Mouse (Mus musculus) left cerebral cortex, postnatal 25 days (tissue): ENCODE measurements around the gene Edem2. TPM values are rescaled to one million over a fixed set of nuclear protein-coding genes. Genes with fewer than 3 reads are reported as not detected.
"Not testable (repeated sequence)": the region's sequence is repeated elsewhere in the genome, so short reads cannot be mapped to it uniquely, and the experiment has no call there.

Experiments used
- DNase-seq, 2 experiments: peaks; one replicate each; pipeline ENCODE4 v3.0.0; 2022; ENCODE audit warnings: low spot score in 2 of 2, mixed read lengths in 1 of 2
- intact Hi-C: fragments of 180-260 bp; cut with DNase I; formaldehyde crosslinking; loops from one replicate; pipeline ENCODE4 v1.15.1; 2025
- total RNA-seq, 2 experiments: library from RNA; stranded (reverse); gene quantifications; 2 replicates each; pipeline ENCODE4 v1.2.3; 2021

The Edem2 gene
- total RNA-seq, 2 experiments from 2014 or later = 16.9 to 19.2 TPM

GRCm38 (mm10) chr2:155742211-155742610, 12.9 kb upstream of the Edem2 start:
- intact Hi-C loops = no loop called here
- no peak for DNase-seq

- intact Hi-C loops = no loop called here
- no peak for DNase-seq
Measured at GRCm38 (mm10) chr2:155737803-155738202, 8.5 kb upstream of the Edem2 start.

- intact Hi-C loops = no loop called here
- no peak for DNase-seq
Measured at GRCm38 (mm10) chr2:155736936-155737335, 7.7 kb upstream of the Edem2 start.

GRCm38 (mm10) chr2:155735766-155736165, 6.5 kb upstream of the Edem2 start, which contains the start of gene Gm17581:
Gene Gm17581 (minus strand): TSS chr2:155735866.
- intact Hi-C loops, DNase-seq: not testable (repeated sequence)

- no peak for DNase-seq
- intact Hi-C loops = no loop called here
Measured at GRCm38 (mm10) chr2:155735080-155735479, 5.8 kb upstream of the Edem2 start.

- intact Hi-C loops = no loop called here
- DNase-seq = no peak
Measured at GRCm38 (mm10) chr2:155728742-155729141, 533 bp downstream of the Edem2 start.

- no peak for DNase-seq
- intact Hi-C loops = no loop called here
Measured at GRCm38 (mm10) chr2:155727764-155728395, 1.4 kb downstream of the Edem2 start.

- DNase-seq = no peak
- intact Hi-C loops = no loop called here
Measured at GRCm38 (mm10) chr2:155726302-155726701, 3.0 kb downstream of the Edem2 start.

GRCm38 (mm10) chr2:155724526-155724925, 4.7 kb downstream of the Edem2 start:
- no peak for DNase-seq
- intact Hi-C loops = no loop called here

GRCm38 (mm10) chr2:155724036-155724435, 5.2 kb downstream of the Edem2 start:
- DNase-seq = no peak
- intact Hi-C loops = no loop called here

GRCm38 (mm10) chr2:155720585-155720984, 8.7 kb downstream of the Edem2 start:
- intact Hi-C loops = no loop called here

GRCm38 (mm10) chr2:155717082-155717990, 11.9 kb downstream of the Edem2 start:
- no peak for DNase-seq
- intact Hi-C loops = no loop called here

More at GRCm38 (mm10) chr2:155720585-155720984, 8.7 kb downstream of the Edem2 start:
- no peak for DNase-seq

GRCm38 (mm10) chr2:155710557-155710956, 18.7 kb downstream of the Edem2 start:
- intact Hi-C loops = no loop called here
- DNase-seq = no peak

GRCm38 (mm10) chr2:155707251-155707650, 22.0 kb downstream of the Edem2 start:
- peak in 1 of 2 experiments; percentile 45 for DNase-seq
- intact Hi-C loops = no loop called here

GRCm38 (mm10) chr2:155703630-155704029, 25.6 kb downstream of the Edem2 start:
- no peak for DNase-seq
- intact Hi-C loops = no loop called here

GRCm38 (mm10) chr2:155701399-155701919, 27.8 kb downstream of the Edem2 start:
- peak in 1 of 2 experiments; percentile 26 for DNase-seq
- intact Hi-C loops = no loop called here

GRCm38 (mm10) chr2:155698443-155698842, 30.8 kb downstream of the Edem2 start:
- intact Hi-C loops = loop anchor here (5.0 kb wide), 1 partner anchor 114 kb away; no protein-coding TSS in a partner anchor
- not testable (repeated sequence) for DNase-seq

GRCm38 (mm10) chr2:155696851-155697250, 32.4 kb downstream of the Edem2 start:
- DNase-seq = no peak
- intact Hi-C loops = loop anchor here (1.0 to 5.0 kb wide), 2 partner anchors 67 to 115 kb away; no protein-coding TSS in a partner anchor

- DNase-seq = peak; percentile 71 to 72
- intact Hi-C loops = loop anchor here (1.0 to 5.0 kb wide), 2 partner anchors 68 to 116 kb away; no protein-coding TSS in a partner anchor
Measured at GRCm38 (mm10) chr2:155696091-155696558, 33.1 kb downstream of the Edem2 start.

GRCm38 (mm10) chr2:155695316-155695715, 34.0 kb downstream of the Edem2 start:
- intact Hi-C loops = loop anchor here (5.0 kb wide), 1 partner anchor 117 kb away; no protein-coding TSS in a partner anchor
- no peak for DNase-seq
